Mouse (Mus musculus): ENCODE results near the gene Gpsm3.

DNA sequence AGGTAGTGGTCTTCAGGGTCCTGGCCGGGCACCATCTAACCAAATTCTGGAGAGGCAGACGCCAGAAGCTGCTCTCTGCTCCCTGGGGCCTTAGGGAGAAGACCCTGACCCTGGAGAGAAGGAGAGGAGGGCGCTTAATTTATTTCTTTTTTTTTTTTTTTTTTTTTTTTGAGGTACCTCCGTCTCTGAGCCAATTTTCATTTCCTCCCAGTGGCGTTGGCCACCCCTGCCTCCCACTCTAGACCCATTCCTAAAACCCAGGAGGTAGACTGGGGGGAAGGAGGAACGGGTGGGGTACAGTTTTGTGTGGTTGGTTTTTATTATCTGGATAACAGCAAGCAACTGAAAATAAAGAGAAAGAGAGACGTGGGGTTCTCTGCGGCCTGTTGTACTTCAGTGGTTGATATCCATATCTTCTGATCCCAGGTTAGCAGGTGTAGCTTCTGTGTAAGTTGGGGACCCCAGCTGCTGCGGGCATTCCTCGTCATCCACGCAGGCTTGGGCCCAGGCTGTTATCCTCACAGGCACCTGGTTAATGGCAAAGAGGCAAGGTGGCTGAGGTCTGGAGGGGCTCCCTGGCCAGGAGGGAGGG lies 23.5 kb downstream of the Gpsm3 start:
- no peak for TF ChIP-seq CTCF (IDR thresholded peaks at IDR 0.05; ENCODE audit: low read depth)
- TF ChIP-seq EP300 (IDR thresholded peaks at IDR 0.05; ENCODE audit: low read depth) = no peak

All from heart, postnatal 0 days (tissue).